Mouse (Mus musculus) hematopoietic stem cell, adult 5-6 weeks (primary cell): ENCODE results near the gene Glod4. TPM values are rescaled to one million over a fixed set of nuclear protein-coding genes. Genes with fewer than 3 reads are reported as not detected.
"Not testable (repeated sequence)": the region's sequence is repeated elsewhere in the genome, so short reads cannot be mapped to it uniquely, and the experiment has no call there.

ENCODE experiments used
- ATAC-seq, 2 experiments: fragments of 125-278 bp in 1 of 2; replicated peaks in 1 of 2; 2 replicates each; pipeline ENCODE4 v1.8.0; 2016 to 2017; ENCODE audit warnings: inconsistent platforms in 2 of 2, mild to moderate bottlenecking in 2 of 2, moderate number of reproducible peaks in 2 of 2, low read depth in 1 of 2, moderate TSS enrichment in 1 of 2; ENCODE audit not compliant: low FRiP score in 2 of 2, poor library complexity in 2 of 2, severe bottlenecking in 2 of 2, insufficient read depth in 1 of 2, low TSS enrichment in 1 of 2
- total RNA-seq: library from RNA; stranded (forward); fragments of 172-1452, 232-1000 nt; gene quantifications from 2 replicates; pipeline ENCODE4 v1.2.3, GENCODE M21; 2017

The Glod4 gene
- total RNA-seq, 1 experiment from 2014 or later = 311 TPM

DNA sequence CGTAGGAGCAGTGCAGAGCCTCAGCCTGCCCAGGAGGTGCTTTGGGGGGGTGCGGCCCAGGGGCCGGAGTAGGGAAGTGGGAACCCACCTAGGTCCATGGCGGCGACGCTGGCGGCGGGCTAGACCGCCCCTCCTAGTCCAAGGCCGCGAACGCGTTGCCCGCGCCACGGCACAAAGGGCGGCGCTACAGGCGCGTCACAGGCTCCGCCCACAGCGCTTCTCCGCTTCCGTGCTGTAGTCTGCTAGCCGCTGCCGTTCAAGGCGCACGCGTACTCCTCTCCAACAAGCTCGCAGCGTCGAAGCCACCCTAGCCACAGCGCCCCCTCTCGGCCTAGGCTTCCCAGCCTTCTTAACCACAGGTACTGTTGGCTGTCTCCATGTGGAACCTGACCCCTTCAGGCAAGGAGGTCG, 26.1 kb downstream of the Glod4 start, which contains the start of the genes Dbil5 and Gemin4:
Gene Dbil5, plus strand, starts transcription at position 219 of the 411 bp plus-strand sequence.
Gene Gemin4, minus strand, starts transcription at position 275 of the 411 bp plus-strand sequence.
- peak; percentile 96 to 99 for ATAC-seq

DNA sequence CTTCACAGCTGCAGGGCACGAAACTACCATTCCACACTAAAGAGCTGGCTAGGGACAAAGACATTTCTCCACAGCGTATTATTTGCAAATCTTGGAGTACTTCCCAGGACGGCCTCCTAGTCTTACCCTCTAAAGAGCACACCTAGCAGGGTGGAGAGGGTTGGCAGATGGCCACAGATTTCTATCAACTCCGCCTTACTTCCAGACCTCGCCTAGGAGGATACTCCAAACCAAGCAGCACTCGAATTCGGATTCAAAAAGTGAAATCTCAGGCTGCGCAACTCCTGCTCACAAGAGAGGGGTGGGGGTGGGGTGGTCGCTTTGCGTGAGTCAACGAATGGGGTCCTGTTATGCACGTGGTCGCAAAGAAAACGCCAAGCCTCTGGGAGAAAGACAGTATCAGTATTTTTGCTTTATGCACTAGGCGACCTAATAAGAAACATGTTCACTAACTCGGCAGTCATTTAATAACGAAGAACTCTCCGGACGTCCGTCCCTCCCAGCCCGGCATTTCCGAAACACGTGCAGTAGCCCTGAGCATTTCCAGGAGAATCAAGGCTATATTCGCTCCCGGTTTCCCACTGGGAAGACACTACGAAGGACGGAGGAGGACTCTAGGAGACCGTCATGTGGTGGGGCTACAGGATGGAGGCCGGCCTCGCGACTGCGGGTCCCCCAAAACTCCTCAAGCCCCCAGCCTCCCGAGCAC, 26.7 kb downstream of the Glod4 start:
- no peak for ATAC-seq

DNA sequence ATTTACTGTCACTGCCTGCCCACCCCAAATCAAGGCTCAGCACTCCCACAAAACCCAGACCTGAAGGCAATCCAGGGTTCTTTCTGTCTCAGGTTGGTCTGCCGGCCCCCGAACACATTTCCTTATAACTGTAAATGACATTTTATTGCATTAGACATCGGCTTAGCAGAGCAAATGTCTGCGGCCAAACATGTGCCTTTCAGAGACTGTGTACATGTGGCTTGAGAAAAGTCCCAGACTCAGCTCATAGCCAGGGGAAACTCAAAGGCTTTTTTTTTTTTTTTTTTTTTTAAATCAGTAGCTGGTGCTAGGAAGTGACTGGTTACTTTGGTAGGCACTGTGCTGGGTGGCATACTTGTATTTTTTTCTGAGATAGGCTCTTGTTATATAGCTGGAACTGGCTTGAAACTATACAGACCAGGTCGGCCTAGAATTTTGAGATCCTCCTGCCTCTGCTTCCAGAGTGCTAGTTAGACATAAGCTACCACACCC, 27.4 kb downstream of the Glod4 start:
- ATAC-seq = no peak

DNA sequence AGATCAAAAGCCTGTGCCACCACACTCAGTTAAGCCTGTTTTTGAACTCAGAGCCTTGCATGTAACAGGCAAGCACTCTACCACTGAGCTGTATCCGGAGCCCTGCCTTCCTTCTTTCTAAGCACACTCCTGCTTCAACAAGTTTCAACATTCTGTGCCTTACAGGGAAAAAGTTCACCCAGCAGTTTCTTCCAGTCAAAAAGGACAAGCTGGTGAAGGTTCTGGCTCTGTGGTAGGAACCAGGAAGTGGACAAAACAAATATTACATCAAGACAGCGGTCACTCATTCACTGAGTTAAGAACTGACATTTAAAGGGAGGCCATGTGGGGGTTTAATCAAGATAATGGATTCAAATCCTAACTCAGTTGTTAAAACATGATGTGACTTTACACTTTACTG, 28.5 kb downstream of the Glod4 start:
- no peak for ATAC-seq

DNA sequence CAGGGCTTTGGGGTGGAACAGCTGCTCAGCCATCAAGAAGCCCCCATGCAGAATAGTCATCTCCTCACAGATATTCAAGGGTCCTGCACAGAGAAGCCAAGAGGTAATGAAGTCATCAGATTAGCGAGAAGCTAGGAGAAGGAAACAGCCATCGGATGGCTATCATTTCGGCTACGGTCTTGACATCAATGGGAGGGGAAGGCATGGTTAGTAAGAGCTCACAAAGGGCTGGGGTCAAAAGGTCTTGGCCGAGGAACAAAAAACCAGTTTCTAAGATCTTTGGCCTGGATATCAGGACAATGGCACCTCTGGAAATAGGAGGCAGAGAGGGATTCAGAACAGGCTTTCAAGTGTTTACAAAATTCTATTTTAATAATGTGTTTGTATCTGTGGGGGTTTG, 29.7 kb downstream of the Glod4 start:
- ATAC-seq = no peak

DNA sequence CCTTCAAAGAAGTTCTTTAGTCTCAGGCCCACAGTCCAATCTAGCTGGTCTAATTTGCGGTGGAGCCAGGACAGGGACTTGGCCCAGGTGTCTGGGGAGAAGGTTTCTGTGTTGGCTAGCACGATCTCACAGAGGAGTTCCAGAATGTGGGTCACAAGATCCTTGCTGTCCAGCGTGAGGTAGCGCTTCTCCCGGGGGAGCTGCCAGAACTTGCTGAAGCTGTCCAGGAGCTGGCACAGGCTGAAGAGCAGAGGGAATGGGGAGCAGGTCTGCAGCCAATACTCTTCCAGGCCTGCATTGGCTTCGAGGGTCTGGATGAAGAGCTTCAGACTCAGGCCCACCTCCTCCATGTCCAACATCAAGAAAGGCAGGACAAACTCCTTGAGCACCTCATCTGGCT, 31.9 kb downstream of the Glod4 start:
- not testable (repeated sequence) for ATAC-seq

DNA sequence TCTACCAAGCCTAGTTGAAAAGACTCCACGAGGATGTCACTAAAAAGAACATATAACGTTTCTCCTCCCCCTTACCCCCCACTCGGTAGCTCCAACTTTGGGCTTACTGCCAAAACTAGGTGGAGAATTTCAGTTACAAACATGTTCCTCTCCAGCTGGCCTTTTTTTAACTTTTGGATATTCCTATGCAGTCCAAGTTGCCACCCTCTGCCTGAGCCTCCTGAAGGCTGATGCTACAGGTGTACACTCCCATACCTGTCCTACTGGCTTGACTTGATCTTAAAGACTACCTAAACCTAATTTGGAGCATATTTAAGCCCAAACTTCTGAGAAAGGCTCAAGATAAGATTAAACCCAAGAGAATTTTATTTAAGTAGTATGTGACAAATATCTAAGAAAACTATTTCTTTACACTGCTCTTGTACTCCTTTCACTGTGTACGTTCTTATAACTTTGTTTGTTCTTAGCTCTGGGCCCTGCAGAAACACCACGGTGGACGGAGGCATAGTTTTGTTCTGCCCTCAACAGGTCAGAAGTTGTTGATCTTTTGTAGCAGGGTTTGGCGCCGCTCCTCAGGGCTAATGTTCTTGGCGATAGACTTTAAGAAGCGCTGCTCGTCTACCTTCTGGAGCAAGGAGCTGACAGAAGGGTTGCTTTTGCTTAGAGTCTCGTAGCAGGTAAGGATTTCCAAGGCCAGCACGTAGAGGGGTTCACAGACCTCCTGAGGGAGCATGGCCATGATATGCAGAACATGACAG, 33.1 kb downstream of the Glod4 start:
- no peak for ATAC-seq

DNA sequence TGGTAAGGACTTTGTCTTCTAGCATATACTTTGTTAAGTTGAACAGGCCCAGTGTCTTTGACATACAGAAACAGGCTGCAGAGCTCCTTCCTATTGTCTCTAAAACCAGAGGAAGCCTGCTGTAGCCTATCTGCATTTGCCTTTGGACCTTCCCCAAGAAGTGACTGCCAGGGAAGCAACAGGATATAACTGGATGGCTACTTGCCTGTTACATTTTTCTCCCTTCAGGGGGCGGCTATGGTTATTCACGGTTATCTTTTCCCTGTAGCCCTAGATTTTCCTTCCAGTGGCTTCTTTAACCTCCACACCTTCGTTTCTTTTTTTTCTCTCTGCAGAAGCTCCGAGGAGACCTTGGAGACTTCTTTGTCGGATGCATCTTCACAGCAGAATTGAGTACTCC, 36.7 kb downstream of the Glod4 start:
- ATAC-seq = no peak

DNA sequence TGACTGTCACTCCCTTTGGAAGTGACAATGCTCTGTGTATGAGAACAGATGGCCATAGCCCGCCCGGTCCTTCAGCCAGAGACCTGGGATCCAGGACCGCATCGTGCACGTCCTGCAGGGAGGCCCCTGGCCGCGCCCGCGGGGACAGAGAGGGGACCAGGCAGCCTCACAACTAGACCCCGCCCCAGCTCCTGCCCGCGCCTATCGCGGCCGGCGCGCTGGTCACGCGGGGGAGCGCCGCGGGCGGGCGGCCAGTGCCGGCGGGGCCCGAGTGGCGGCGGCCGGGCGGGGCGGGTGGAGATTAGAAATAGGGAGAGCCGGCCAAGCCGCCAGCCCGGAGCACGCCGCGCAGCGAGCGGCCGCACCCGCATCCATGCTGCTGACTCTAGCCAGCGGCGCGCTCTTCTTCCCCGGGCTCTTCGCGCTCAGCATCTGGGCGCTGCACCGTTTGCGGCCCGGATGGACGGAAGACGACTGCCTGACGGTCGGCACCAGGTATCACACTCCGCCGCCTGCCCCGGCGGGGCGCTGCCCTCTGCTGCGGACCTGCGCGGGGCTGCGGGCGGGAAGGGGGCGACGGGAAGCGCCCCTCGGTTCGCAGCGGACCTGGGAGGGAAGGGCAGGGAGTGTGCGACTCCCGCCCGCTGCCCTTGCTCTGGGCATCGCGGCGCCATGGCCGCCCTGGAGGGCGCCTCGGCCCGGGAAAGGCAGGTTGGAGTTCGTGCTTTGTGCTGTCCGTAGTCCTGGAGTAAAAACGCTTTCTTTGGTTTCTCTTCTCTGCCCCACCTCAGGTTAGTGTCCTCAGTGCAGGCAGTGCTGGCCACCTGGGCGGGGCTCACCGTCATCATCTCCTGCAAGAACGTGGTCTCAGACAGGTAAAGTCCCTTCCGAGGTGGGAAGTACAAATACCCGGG, 41.5 kb downstream of the Glod4 start:
- ATAC-seq = peak; percentile 82 to 89

DNA sequence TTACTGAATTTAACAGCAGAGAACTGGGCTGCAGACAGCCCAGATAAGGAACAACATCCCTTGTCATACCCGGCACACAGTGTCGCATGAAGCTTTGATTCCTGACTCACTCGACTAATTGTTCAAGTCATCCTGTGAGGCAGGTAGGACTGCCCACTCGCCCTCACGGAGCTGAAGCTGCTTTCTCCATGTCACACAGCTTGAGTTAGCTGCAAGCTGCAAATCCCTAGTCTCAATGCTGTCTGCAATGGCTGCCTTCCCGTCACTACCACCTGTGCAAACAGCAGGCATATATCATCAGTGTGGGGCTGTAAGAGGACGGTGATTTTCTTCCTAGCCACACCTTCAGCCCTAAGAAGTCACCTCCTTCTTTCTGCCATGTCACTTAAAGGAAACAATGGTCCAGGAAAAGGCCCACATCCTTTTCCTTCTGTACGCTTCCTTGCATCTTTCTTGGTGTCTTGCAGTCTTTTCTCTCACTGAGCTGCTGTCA, 46.5 kb downstream of the Glod4 start:
- ATAC-seq = no peak

DNA sequence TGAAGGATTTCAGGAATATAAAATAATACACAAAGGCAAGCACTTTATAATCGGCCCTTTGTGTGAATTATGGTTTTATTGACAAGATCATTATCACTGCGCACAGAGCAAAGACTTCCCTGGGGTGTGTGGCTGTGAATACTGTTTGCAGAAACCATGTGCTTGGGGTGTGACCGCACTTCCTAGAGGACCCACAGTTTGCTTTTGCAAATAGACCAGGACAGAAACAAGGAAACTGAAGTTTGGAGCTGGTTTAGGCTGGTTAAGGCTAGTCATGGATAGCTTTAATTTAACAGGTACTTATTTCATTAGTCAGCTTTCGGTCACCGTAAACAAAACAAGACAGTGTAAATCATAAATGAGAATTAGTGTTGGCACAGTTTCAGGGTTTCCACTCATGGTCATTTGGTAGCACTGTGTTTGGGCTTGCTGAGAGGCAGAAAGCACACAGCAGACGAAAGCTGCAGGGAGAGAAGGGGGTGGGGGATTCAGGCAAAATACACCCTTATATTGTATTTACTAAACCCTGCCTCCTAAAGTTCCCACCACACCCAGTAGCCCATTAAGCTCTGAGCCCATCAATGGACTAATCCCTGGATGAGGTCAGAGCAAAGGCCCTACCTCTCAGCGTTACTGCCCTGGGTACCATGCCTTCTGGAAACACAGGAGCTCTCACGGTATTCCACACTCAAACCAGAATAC, 47.1 kb downstream of the Glod4 start:
- ATAC-seq = no peak

DNA sequence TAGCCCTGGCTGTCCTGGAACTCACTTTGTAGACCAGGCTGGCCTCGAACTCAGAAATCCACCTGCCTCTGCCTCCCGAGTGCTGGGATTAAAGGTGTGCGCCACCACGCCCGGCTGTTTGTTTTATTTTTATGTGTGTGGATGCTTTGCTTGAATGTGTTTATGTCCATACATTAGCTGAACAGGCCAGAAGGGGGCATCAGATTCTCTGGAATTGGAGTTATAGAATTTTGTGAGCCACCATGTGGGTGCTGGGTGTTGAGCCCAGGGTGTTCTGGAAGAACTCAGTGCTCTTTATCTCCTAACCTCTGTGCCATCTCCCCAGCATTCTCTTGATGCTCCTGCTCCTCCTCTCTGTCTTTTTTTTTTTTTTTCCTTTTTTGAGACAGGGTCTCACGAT, 56.6 kb downstream of the Glod4 start:
- ATAC-seq = no peak

DNA sequence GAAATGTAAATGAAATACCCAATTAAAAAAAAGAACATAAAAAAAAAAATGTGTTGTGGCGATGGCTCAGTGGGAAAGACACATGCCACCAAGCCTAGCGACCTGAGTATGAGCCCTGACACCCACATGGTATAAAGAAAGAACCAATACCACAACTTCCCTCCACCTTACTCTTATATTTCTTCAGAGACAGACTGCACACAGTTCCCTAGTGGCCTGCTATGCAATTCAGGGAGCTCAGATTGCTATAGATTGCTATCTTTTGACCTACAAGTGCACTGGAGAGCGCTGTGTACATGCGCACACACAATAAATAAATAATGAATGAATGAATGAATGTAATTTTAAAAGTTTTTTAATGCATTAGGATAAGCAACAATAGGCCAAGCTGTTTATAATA, 59.8 kb downstream of the Glod4 start:
- ATAC-seq = no peak

DNA sequence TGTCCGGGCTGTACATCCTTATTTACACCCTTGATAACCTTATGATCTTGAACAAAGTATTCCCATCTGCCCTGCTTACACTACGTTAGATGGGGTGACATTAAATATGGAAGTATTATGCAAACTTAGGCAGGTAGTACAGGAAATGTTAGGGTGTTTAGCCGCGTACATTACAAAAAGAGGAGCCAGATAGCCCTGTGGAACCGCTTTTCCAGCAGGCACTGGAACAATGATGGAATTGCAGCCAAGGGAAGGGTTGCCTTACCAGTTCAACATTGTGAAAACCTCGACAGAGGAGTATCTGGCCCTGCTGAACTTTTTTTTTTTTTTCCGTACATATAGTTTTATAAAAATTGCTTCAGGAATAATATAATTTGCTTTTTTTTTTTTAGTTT, 63.4 kb downstream of the Glod4 start:
- no peak for ATAC-seq

DNA sequence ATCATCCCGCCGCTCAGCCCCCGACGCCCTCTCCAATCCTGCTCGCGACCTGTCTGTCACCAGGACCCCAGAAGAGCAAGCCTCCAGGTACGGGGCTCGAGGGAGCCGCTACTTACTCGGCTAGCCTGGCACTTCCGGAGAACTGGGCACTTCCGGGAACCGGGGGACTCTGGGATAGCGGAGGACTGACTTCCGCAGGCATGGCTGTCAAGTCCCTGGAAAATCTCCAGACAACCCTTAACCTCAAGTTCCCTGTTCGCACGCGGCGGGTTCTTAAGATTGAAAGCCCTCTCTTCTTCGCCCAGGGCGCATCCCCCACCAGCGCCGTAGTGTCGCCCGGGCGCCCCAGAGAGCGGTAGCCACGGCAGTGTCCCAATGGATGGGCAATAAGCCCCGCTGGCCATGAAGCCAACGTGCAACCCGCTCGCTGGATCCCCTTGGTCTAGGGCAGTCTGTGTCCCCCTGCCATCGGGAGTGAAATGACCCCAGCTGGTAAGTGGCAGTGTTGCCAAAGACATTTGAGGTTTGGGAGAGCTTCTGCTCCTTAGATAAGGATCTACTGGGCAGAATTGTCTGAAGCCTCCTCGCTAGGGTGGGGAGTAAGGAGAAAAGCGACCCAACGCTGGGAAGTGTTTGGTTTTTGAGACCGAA, 63.9 kb downstream of the Glod4 start, which contains the start of the genes Vps53 and Fam57a:
Gene Vps53, minus strand, starts transcription at position 153 of the 651 bp plus-strand sequence.
Gene Fam57a, plus strand, starts transcription at position 177 of the 651 bp plus-strand sequence.
- ATAC-seq = peak; percentile 74 to 85

DNA sequence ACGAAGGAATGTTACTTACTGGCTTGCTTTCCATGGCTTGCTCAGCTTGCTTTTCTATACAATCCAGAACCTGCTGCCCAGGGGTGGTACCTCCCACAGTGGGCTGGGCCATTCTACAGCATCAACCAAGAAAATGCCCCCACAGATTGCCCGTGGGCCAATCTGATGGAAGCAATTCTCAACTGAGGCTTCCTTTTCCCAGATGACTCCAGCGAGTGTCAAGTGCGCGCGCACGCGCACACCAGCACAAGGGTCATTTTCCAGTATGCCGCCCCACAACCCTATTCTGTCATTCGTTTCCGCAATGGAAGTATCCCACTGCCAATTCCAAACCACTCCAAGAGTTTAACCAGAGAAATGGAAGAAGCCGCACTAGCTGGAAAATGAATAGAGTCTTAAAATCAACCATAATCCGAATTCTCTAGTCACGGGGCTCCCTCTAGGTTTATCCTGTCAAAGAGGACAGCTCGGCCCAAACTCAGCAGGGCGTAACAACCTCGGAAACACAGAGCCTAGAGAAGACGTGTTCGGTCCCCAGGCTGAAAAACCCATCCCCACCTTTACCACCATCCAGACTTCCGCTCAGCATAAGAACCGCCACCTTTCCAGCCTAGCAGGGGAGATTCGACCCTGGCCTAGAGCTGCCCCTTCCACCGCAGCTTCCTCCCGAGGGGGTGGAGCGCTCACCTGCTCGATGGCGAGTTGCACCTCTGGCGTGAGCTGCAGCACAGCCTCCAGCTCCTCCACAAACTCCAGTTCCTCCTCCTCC, 64.6 kb downstream of the Glod4 start:
- peak; percentile 47 to 70 for ATAC-seq
